Mouse (Mus musculus) MEL (cell line): ENCODE results near the gene Iqschfp. TPM values are rescaled to one million over a fixed set of nuclear protein-coding genes. Genes with fewer than 3 reads are reported as not detected.

Experiments used
- DNase-seq: peaks from one replicate; pipeline ENCODE4 v3.0.0; 2011; ENCODE audit warnings: low read depth, low spot score
- H3K27ac ChIP-seq: 2 replicates; pipeline ENCODE4 v1.5.1; 2012; ENCODE audit warnings: low read depth, mild to moderate bottlenecking, control low read depth, low read length, moderate library complexity; ENCODE audit not compliant: control insufficient read depth
- H3K27me3 ChIP-seq, 2 experiments: fragments of 150-350 bp in 1 of 2; sonication (generic) in 1 of 2; 2 replicates each; pipeline ENCODE4 v1.6.1; 2012; ENCODE audit warnings: low read length in 2 of 2, mild to moderate bottlenecking in 2 of 2, improper control_type of control experiment in 1 of 2, moderate library complexity in 1 of 2; ENCODE audit not compliant: insufficient read depth in 2 of 2, control insufficient read depth in 1 of 2
- H3K36me3 ChIP-seq, 2 experiments: 2 replicates each; pipeline ENCODE4 v1.6.1; 2012 to 2014; ENCODE audit warnings: low read length in 2 of 2, improper control_type of control experiment in 1 of 2, inconsistent platforms in 1 of 2, mild to moderate bottlenecking in 1 of 2; ENCODE audit not compliant: insufficient read depth in 2 of 2, control insufficient read depth in 1 of 2
- H3K4me1 ChIP-seq, 2 experiments: fragments of 150-350 bp in 1 of 2; sonication (generic) in 1 of 2; 2 replicates each; pipeline ENCODE4 v1.6.1; 2012; ENCODE audit warnings: low read length in 2 of 2, improper control_type of control experiment in 1 of 2, mild to moderate bottlenecking in 1 of 2; ENCODE audit not compliant: insufficient read depth in 2 of 2, control insufficient read depth in 1 of 2
- H3K4me3 ChIP-seq, 2 experiments: fragments of 150-350 bp in 1 of 2; sonication (generic) in 1 of 2; 2 replicates each; pipeline ENCODE4 v1.5.1; 2012; ENCODE audit warnings: low read depth in 2 of 2, low read length in 2 of 2, mild to moderate bottlenecking in 2 of 2, moderate library complexity in 2 of 2, control low read depth in 1 of 2, improper control_type of control experiment in 1 of 2; ENCODE audit not compliant: control insufficient read depth in 1 of 2, insufficient read depth in 1 of 2
- H3K79me2 ChIP-seq: 2 replicates; pipeline ENCODE4 v1.6.1; 2012; ENCODE audit warnings: mild to moderate bottlenecking, low read length, moderate library complexity; ENCODE audit not compliant: control insufficient read depth, poor library complexity, insufficient read depth
- H3K9ac ChIP-seq: 2 replicates; pipeline ENCODE4 v1.6.1; 2012; ENCODE audit warnings: low read depth, mild to moderate bottlenecking, control low read depth, low read length, moderate library complexity; ENCODE audit not compliant: control insufficient read depth, poor library complexity, severe bottlenecking
- H3K9me3 ChIP-seq: fragments of 150-350 bp; sonication (generic); replicated peaks from 2 replicates; pipeline ENCODE4 v1.6.1; 2012; ENCODE audit warnings: mild to moderate bottlenecking, low read length, improper control_type of control experiment, moderate library complexity; ENCODE audit not compliant: insufficient read depth
- ELF1 ChIP-seq: IDR thresholded peaks from 2 replicates; pipeline ENCODE4 v1.6.1; 2014; ENCODE audit warnings: low read depth, mild to moderate bottlenecking, inconsistent platforms, low read length, improper control_type of control experiment, moderate library complexity
- EP300 ChIP-seq, 2 experiments: IDR thresholded peaks; 2 replicates each; pipeline ENCODE4 v1.6.1; 2011; ENCODE audit warnings: improper control_type of control experiment in 2 of 2, low read length in 2 of 2, low read depth in 1 of 2, mild to moderate bottlenecking in 1 of 2
- JUND ChIP-seq: IDR thresholded peaks from 2 replicates; pipeline ENCODE4 v1.6.1; 2011; ENCODE audit warnings: low read depth, mild to moderate bottlenecking, improper control_type of control experiment, low read length
- MAX ChIP-seq: IDR thresholded peaks from 2 replicates; pipeline ENCODE4 v1.6.1; 2011; ENCODE audit warnings: low read length, improper control_type of control experiment
- MAZ ChIP-seq: IDR thresholded peaks from 2 replicates; pipeline ENCODE4 v1.6.1; 2012; ENCODE audit warnings: low read depth, mild to moderate bottlenecking, inconsistent platforms, low read length, improper control_type of control experiment
- MEF2A ChIP-seq: IDR thresholded peaks from 2 replicates; pipeline ENCODE4 v1.6.1; 2014; ENCODE audit warnings: low read depth, mild to moderate bottlenecking, inconsistent platforms, low read length, improper control_type of control experiment; ENCODE audit not compliant: poor library complexity, insufficient replicate concordance, severe bottlenecking; ENCODE audit errors: extremely low read depth
- MXI1 ChIP-seq: IDR thresholded peaks from 2 replicates; pipeline ENCODE4 v1.6.1; 2011; ENCODE audit warnings: mild to moderate bottlenecking, low read depth, low read length, improper control_type of control experiment
- MYB ChIP-seq: IDR thresholded peaks from 2 replicates; pipeline ENCODE4 v1.6.1; 2011; ENCODE audit warnings: mild to moderate bottlenecking, low read depth, low read length, improper control_type of control experiment
- MYC ChIP-seq: IDR thresholded peaks from 2 replicates; pipeline ENCODE4 v1.6.1; 2011; ENCODE audit warnings: low read depth, mild to moderate bottlenecking, low read length, improper control_type of control experiment, moderate library complexity
- NELFE ChIP-seq: IDR thresholded peaks from 2 replicates; pipeline ENCODE4 v1.6.1; 2011; ENCODE audit warnings: low read depth, low read length, improper control_type of control experiment
- POLR2AphosphoS5 ChIP-seq: IDR thresholded peaks from 2 replicates; pipeline ENCODE4 v1.6.1; 2012; ENCODE audit warnings: low read depth, borderline replicate concordance, mild to moderate bottlenecking, inconsistent platforms, low read length, moderate library complexity, mixed read lengths
- SMC3 ChIP-seq: IDR thresholded peaks from 2 replicates; pipeline ENCODE4 v1.6.1; 2011; ENCODE audit warnings: low read depth, low read length, improper control_type of control experiment
- TAL1 ChIP-seq: IDR thresholded peaks from 2 replicates; pipeline ENCODE4 v1.6.1; 2012; ENCODE audit warnings: mild to moderate bottlenecking, inconsistent platforms, low read length, moderate library complexity, mixed read lengths
- USF2 ChIP-seq, 2 experiments: IDR thresholded peaks; 2 replicates each; pipeline ENCODE4 v1.6.1; 2011 to 2012; ENCODE audit warnings: improper control_type of control experiment in 2 of 2, low read length in 2 of 2, borderline replicate concordance in 1 of 2, inconsistent platforms in 1 of 2, low read depth in 1 of 2, mild to moderate bottlenecking in 1 of 2; ENCODE audit not compliant: insufficient read depth in 1 of 2
- ZC3H11A ChIP-seq: IDR thresholded peaks from 2 replicates; pipeline ENCODE4 v1.6.1; 2012; ENCODE audit warnings: low read depth, mild to moderate bottlenecking, inconsistent platforms, low read length, improper control_type of control experiment
- ZMIZ1 ChIP-seq: IDR thresholded peaks from 2 replicates; pipeline ENCODE4 v1.6.1; 2012; ENCODE audit warnings: low read depth, mild to moderate bottlenecking, inconsistent platforms, low read length, improper control_type of control experiment, moderate library complexity
- polyA plus RNA-seq, 2 experiments: library from polyadenylated mRNA; stranded (reverse) in 1 of 2; unstranded in 1 of 2; fragments of >175 nt in 1 of 2; fragments of >200 nt in 1 of 2; gene quantifications; 2 replicates each; pipeline versions ENCODE4 v1.2.1 to v1.2.4; 2012; ENCODE audit warnings: low replicate concordance in 2 of 2, low read depth in 1 of 2; ENCODE audit not compliant: insufficient read length in 2 of 2, insufficient read depth in 1 of 2, missing spikeins in 1 of 2
- total RNA-seq: library from RNA; depleted of rRNA; stranded (reverse); fragments of 300-350 nt; gene quantifications from 2 replicates; pipeline ENCODE4 v1.2.3, GENCODE M21; 2012

The Iqschfp gene
- total and polyA plus RNA-seq, 3 experiments = not detected

DNA sequence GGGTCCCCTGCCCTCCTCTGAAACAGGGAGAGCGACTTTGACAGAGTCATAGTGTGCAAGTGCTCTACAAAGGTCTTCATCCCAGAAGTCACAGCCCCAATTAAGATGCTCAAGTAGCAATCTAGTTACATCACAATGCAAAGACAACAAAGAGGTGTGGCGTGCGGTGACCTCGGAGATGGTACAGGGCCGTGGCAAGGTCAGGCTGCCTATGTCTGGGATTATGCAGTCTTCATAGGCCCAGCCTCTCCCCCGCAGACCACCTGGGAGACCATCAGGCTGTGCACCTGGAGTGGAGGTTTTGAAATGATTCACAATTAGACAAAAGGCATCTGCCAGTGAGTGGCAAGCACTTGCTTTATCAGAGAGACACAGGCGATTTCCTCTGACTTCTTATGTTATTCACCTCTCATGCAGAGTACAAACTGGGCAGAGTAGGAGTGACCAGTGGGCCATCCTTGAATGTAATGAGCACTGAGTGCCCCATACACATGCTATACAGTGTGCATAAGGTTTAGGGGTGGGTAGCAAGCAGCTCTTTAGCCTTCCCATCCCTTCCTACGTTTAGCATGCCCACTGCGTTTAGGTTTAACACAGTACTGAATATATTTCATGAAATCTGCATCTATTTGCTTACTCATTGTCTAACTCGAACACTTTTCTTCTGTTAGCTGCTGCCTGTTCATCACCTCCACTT is 673.1 kb downstream of the Iqschfp start:
- no peak for TF ChIP-seq MAX
- TF ChIP-seq USF2 (IDR thresholded peaks at IDR 0.05; ENCODE audit: borderline replicate concordance in 1 of 2, insufficient read depth in 1 of 2, low read depth in 1 of 2, low read length in 2 of 2) = no peak
- no peaks in the 10 kb centered on the region for H3K36me3 ChIP-seq
- no peak overlapping the region for H3K9ac ChIP-seq
- H3K9me3 ChIP-seq = no peaks in the 10 kb centered on the region
- no peaks in the 10 kb centered on the region for H3K4me1 ChIP-seq
- H3K27ac ChIP-seq = no peak overlapping the region
- H3K4me3 ChIP-seq = no peak overlapping the region
- no peak for DNase-seq
- H3K27me3 ChIP-seq = no peaks in the 10 kb centered on the region
- no peaks in the 10 kb centered on the region; the same call in 1 of the 2 replicates for H3K79me2 ChIP-seq

- Histone ChIP-seq H3K36me3 (no peaks in the 10 kb centered on the region), H3K4me3 (no peak overlapping the region), H3K9me3 (no peaks in the 10 kb centered on the region), H3K9ac (no peak overlapping the region), H3K4me1 (no peaks in the 10 kb centered on the region), H3K79me2 (no peaks in the 10 kb centered on the region; the same call in 1 of the 2 replicates), H3K27me3 (no peaks in the 10 kb centered on the region), H3K27ac (no peak overlapping the region)
- no peak for DNase-seq
- no peak for TF ChIP-seq ELF1
- no peak for TF ChIP-seq POLR2AphosphoS5
- TF ChIP-seq USF2 (IDR thresholded peaks at IDR 0.05; ENCODE audit: borderline replicate concordance in 1 of 2, insufficient read depth in 1 of 2, low read depth in 1 of 2, low read length in 2 of 2) = no peak
- TF ChIP-seq ZC3H11A = no peak
- no peak for TF ChIP-seq MYB
- TF ChIP-seq MXI1 = no peak
- no peak for TF ChIP-seq MAZ
- TF ChIP-seq JUND = no peak
- no peak for TF ChIP-seq TAL1
- no peak for TF ChIP-seq EP300 (IDR thresholded peaks at IDR 0.05; ENCODE audit: low read depth in 1 of 2, low read length in 2 of 2)
Measured at GRCm38 (mm10) chr3:68565675-68566055, 673.6 kb downstream of the Iqschfp start.

GRCm38 (mm10) chr3:68567581-68567980 is 675.5 kb downstream of the Iqschfp start:
- TF ChIP-seq MYC (no peak), MEF2A (no peak), NELFE (no peak), MXI1 (no peak), ZMIZ1 (no peak), ZC3H11A (no peak), SMC3 (no peak)
- TF ChIP-seq, all 39 proteins: peak for 0
- Histone ChIP-seq H3K36me3 (no peaks in the 10 kb centered on the region), H3K27me3 (no peaks in the 10 kb centered on the region), H3K9me3 (no peaks in the 10 kb centered on the region), H3K9ac (no peak overlapping the region), H3K27ac (no peak overlapping the region), H3K4me3 (no peak overlapping the region), H3K79me2 (no peaks in the 10 kb centered on the region; the same call in 1 of the 2 replicates), H3K4me1 (no peaks in the 10 kb centered on the region)
- DNase-seq = no peak
